Mouse (Mus musculus) heart, embryonic 16.5 days (tissue): ENCODE data around the gene Gdnf. TPM values are rescaled to one million over a fixed set of nuclear protein-coding genes. Genes with fewer than 3 reads are reported as not detected.

ENCODE experiments used
- ATAC-seq: fragments of 200-750 bp; cut with Nextera tagmentation; replicated peaks from 2 replicates; pipeline ENCODE4 v1.8.0; 2017; ENCODE audit warnings: moderate number of reproducible peaks; ENCODE audit not compliant: insufficient read depth, low FRiP score; ENCODE audit errors: extremely low read depth
- H3K27ac ChIP-seq: fragments of 300-500 bp; sonication (generic); 2 replicates; pipeline ENCODE4 v1.5.1; 2014; ENCODE audit warnings: mild to moderate bottlenecking, low read length, control low read depth, moderate library complexity
- H3K27me3 ChIP-seq: fragments of 300-500 bp; sonication (generic); 2 replicates; pipeline ENCODE4 v1.6.1; 2014; ENCODE audit warnings: low read length, mixed read lengths; ENCODE audit not compliant: control insufficient read depth, insufficient read depth
- H3K36me3 ChIP-seq: fragments of 300-500 bp; sonication (generic); 2 replicates; pipeline ENCODE4 v1.6.1; 2014; ENCODE audit not compliant: control insufficient read depth, insufficient read depth
- H3K4me1 ChIP-seq: fragments of 300-500 bp; sonication (generic); 2 replicates; pipeline ENCODE4 v1.6.1; 2014; ENCODE audit warnings: low read length, mixed read lengths; ENCODE audit not compliant: control insufficient read depth, insufficient read depth
- H3K4me2 ChIP-seq: fragments of 300-500 bp; sonication (generic); 2 replicates; pipeline ENCODE4 v1.6.1; 2014; ENCODE audit warnings: low read depth, mild to moderate bottlenecking, control low read depth, low read length
- H3K4me3 ChIP-seq: fragments of 300-500 bp; sonication (generic); 2 replicates; pipeline ENCODE4 v1.5.1; 2014; ENCODE audit warnings: mild to moderate bottlenecking, control low read depth, low read length
- H3K9ac ChIP-seq: fragments of 300-500 bp; sonication (generic); 2 replicates; pipeline ENCODE4 v1.6.1; 2014; ENCODE audit warnings: low read length, control low read depth
- H3K9me3 ChIP-seq: fragments of 300-500 bp; sonication (generic); replicated peaks from 2 replicates; pipeline ENCODE4 v1.6.1; 2016; ENCODE audit warnings: low read length; ENCODE audit not compliant: control insufficient read depth
- WGBS: fragments of 180-500 bp; shearing (Covaris S2); extraction: QIAGEN DNeasy Blood & Tissue Kit; methylation state at CpG from one replicate; pipeline ENCODE4 v1.1.7; 2014; 5-methylcytosine and 5-hydroxymethylcytosine counted together
- polyA plus RNA-seq: library from polyadenylated mRNA; unstranded; fragments of >200 nt; fragmentation: Nextera tagmentation; extraction: Ambion mirVana; gene quantifications from 2 replicates; pipeline ENCODE4 v1.2.1, GENCODE M21; 2015

Gdnf gene
- polyA plus RNA-seq, 1 experiment from 2014 or later: 0.14 TPM

- Histone ChIP-seq H3K9ac (no peak overlapping the region), H3K4me3 (no peak overlapping the region), H3K36me3 (no peaks in the 10 kb centered on the region), H3K4me2 (no peak overlapping the region), H3K4me1 (no peaks in the 10 kb centered on the region), H3K27me3 (no peaks in the 10 kb centered on the region), H3K9me3 (no peaks in the 10 kb centered on the region), H3K27ac (no peak overlapping the region)
- no peak for ATAC-seq
- 94% methylated on average over 1 of the region's 1 CpGs for WGBS
These were observed 31.0 kb downstream of the Gdnf start for GRCm38 (mm10) chr15:7841664-7842063.

- Histone ChIP-seq H3K4me1 (no peaks in the 10 kb centered on the region), H3K9me3 (no peaks in the 10 kb centered on the region), H3K4me3 (no peak overlapping the region), H3K4me2 (no peak overlapping the region), H3K27me3 (no peaks in the 10 kb centered on the region), H3K36me3 (no peaks in the 10 kb centered on the region), H3K9ac (no peak overlapping the region), H3K27ac (no peak overlapping the region)
- WGBS: 72% methylated on average over 4 of the region's 4 CpGs
- no peak for ATAC-seq
These were observed 31.8 kb downstream of the Gdnf start for GRCm38 (mm10) chr15:7842398-7842797.

- Histone ChIP-seq H3K9me3 (no peaks in the 10 kb centered on the region), H3K27ac (no peak overlapping the region), H3K36me3 (no peaks in the 10 kb centered on the region), H3K4me1 (no peaks in the 10 kb centered on the region), H3K9ac (no peak overlapping the region), H3K4me3 (no peak overlapping the region), H3K27me3 (no peaks in the 10 kb centered on the region), H3K4me2 (peak overlapping the region; percentile 35)
- WGBS: 35% methylated on average over 13 of the region's 13 CpGs
- peak; percentile 87 for ATAC-seq
These were observed 46.8 kb downstream of the Gdnf start for GRCm38 (mm10) chr15:7857418-7857817.

GRCm38 (mm10) chr15:7858841-7859240 lies 48.2 kb downstream of the Gdnf start:
- no peak overlapping the region for H3K9ac ChIP-seq
- no peaks in the 10 kb centered on the region for H3K9me3 ChIP-seq
- no peak overlapping the region for H3K4me2 ChIP-seq
- H3K27me3 ChIP-seq: no peaks in the 10 kb centered on the region
- no peak overlapping the region for H3K4me3 ChIP-seq
- 57% methylated on average over 5 of the region's 5 CpGs for WGBS
- no peaks in the 10 kb centered on the region for H3K36me3 ChIP-seq
- H3K27ac ChIP-seq: no peak overlapping the region
- no peaks in the 10 kb centered on the region for H3K4me1 ChIP-seq
- ATAC-seq: no peak

- H3K4me3 ChIP-seq: no peak overlapping the region
- WGBS: 83% methylated on average over 5 of the region's 5 CpGs
- no peaks in the 10 kb centered on the region for H3K27me3 ChIP-seq
- no peak overlapping the region for H3K9ac ChIP-seq
- H3K4me1 ChIP-seq: no peaks in the 10 kb centered on the region
- H3K9me3 ChIP-seq: no peaks in the 10 kb centered on the region
- H3K27ac ChIP-seq: no peak overlapping the region
- no peak for ATAC-seq
- H3K36me3 ChIP-seq: no peaks in the 10 kb centered on the region
- H3K4me2 ChIP-seq: no peak overlapping the region
These were observed 52.2 kb downstream of the Gdnf start for GRCm38 (mm10) chr15:7862890-7863289.

GRCm38 (mm10) chr15:7863328-7863727 lies 52.7 kb downstream of the Gdnf start:
- H3K4me2 ChIP-seq: no peak overlapping the region
- no peak overlapping the region for H3K4me3 ChIP-seq
- H3K9ac ChIP-seq: no peak overlapping the region
- no peaks in the 10 kb centered on the region for H3K4me1 ChIP-seq
- 67% methylated on average over 5 of the region's 5 CpGs for WGBS
- H3K9me3 ChIP-seq: no peaks in the 10 kb centered on the region
- no peaks in the 10 kb centered on the region for H3K36me3 ChIP-seq
- no peak overlapping the region for H3K27ac ChIP-seq
- no peaks in the 10 kb centered on the region for H3K27me3 ChIP-seq
- ATAC-seq: no peak

GRCm38 (mm10) chr15:7865305-7865704 lies 54.7 kb downstream of the Gdnf start:
- no peak overlapping the region for H3K4me3 ChIP-seq
- ATAC-seq: no peak
- H3K36me3 ChIP-seq: no peaks in the 10 kb centered on the region
- H3K9me3 ChIP-seq: no peaks in the 10 kb centered on the region
- H3K27ac ChIP-seq: no peak overlapping the region
- no peak overlapping the region for H3K9ac ChIP-seq
- H3K4me2 ChIP-seq: no peak overlapping the region
- no peaks in the 10 kb centered on the region for H3K4me1 ChIP-seq
- no peaks in the 10 kb centered on the region for H3K27me3 ChIP-seq
- WGBS: 83% methylated on average over 3 of the region's 3 CpGs

GRCm38 (mm10) chr15:7872473-7872872 lies 61.8 kb downstream of the Gdnf start:
- Histone ChIP-seq H3K4me2 (no peak overlapping the region), H3K4me1 (no peaks in the 10 kb centered on the region), H3K27ac (no peak overlapping the region), H3K4me3 (no peak overlapping the region), H3K36me3 (no peaks in the 10 kb centered on the region), H3K9ac (no peak overlapping the region), H3K27me3 (no peaks in the 10 kb centered on the region), H3K9me3 (no peaks in the 10 kb centered on the region)
- no peak for ATAC-seq
- 82% methylated on average over 5 of the region's 5 CpGs for WGBS

GRCm38 (mm10) chr15:7875879-7876278 lies 65.2 kb downstream of the Gdnf start:
- Histone ChIP-seq H3K4me2 (no peak overlapping the region), H3K4me3 (no peak overlapping the region), H3K9me3 (no peaks in the 10 kb centered on the region), H3K27ac (no peak overlapping the region), H3K27me3 (no peaks in the 10 kb centered on the region), H3K36me3 (no peaks in the 10 kb centered on the region), H3K9ac (no peak overlapping the region), H3K4me1 (0 out of 2 replicates have a peak, but pooled peaks cover 4% of the 10 kb centered on the region)
- no peak for ATAC-seq
- 68% methylated on average over 6 of the region's 6 CpGs for WGBS
